Mouse (Mus musculus) Muller cell, postnatal 12 days (primary cell): ENCODE measurements at regions not wholly inside any gene's neighbourhood (a gene's known extent, or its start where the extent isn't known, plus 50 kb on each side); places are given as distances from the start of the nearest gene placed in this dataset.

Experiments used
- DNase-seq: peaks from one replicate; pipeline ENCODE4 v3.0.0-alpha.2; 2015; ENCODE audit errors: inconsistent ontology term

DNA sequence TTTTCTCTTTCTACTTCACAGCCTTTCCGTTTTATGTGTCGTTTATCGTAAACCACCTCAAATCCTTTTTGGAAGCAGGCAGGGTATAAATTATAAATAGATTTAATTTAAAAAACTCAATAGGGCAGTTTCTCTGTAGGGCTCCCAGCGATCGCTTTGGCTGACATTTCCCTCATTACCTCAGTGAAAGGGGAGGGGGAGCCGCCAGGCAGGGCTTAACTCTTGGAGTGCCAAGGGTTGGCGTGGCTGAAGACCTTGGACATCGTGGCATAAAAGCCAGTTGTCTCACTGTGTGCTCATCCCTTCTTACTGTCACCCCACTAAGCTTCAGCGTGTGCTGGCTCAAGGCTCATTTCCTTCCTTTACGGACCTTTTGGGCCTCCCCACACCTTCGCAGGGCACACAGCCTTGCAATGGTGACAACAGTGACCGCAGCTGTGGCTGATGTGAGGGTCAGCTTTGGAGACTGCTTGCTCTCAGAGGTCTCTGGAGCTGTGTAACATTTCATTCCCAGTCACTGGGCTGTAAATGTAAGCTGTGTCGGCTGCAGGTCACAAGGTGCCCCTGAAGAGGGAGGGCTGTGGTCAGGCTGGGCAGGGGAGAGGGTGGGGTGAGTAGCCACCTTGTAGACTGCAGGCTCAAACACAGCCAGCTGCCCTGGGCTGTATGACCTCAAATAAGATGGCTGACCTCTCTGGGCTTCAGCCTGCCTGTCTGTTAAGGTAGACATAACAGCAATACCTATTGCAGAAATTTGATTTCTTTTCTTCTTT lies 81.6 kb upstream of the Stx16 start:
- DNase-seq, result no peak

DNA sequence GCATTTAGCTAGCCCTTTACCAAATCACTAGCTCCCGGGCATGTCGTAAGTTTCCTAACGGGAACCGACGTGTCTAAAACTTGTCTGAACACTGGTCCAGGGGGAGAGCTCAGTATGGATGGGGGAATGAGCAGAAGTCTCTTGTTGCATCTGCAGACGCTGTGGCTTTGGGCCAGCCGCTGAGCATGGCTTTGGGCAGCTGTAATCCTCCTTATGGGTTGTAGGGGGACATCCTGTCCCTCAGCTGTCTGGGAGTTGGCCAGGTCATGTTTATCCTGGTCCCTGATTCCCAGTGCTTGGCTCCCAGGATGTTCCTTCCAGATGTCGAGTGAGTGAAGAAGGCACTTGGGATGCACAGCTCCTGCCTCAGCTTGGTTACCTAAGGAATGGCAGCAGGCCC lies 71.4 kb upstream of the Stx16 start:
- no peak for DNase-seq

DNA sequence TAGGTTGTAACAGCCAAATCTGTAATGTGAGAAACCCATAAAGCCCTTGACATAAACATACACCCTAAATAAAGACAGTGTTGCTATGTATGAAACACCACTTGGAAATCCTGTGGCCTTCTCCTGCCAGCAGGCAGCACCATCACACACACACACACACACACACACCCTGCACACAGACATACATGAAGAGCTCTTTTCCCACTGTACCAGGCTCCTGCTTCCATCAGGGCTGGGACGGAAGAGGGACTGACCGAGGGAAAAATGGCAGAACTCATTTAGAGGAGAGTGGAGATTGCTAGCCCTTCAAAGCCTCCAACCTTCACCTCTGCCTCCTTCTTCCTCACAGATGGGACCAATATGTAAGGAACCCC lies 68.1 kb upstream of the Stx16 start:
- no peak for DNase-seq

DNA sequence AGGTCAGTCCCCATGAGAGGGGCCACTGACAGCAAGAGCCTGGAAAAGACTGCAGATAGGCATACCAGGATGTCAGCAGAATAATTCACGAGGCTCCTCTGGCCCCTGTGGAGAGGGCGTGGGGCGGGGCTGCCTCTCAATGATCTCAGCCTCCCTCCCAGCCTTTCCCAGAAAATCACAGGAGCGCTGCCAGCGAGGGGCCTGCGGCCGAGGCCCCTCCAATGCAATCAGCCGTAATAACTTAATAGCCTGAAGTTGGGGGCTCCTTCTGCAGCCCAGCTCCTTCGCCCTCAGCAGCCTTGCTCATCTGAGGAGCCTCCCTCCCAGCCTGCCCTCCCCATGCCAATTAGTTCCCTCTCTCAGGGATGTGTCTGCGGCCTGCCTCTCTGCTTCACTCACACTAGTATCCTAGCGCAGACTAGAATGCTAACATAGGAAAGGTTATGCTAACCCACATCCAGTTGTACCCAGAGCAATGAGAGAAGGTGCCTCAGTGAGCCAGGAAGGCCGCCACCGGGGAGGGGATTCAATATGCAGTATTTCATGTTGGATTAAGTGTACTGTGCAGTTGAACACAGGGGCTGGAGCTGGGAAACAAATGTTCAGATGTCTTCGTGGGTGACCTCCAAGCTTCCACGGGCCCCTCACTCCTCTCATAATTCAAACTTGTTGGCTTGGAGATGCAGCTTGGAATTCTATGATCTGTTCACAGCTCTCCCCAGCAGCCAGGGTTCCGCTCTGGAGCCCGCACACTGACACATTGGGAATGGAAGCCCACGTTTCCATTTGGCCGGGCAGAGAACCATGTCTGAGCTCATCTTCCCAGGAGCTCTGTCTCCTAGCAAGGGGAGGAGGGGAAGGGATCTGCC lies 67.5 kb upstream of the Stx16 start:
- DNase-seq, result no peak

DNA sequence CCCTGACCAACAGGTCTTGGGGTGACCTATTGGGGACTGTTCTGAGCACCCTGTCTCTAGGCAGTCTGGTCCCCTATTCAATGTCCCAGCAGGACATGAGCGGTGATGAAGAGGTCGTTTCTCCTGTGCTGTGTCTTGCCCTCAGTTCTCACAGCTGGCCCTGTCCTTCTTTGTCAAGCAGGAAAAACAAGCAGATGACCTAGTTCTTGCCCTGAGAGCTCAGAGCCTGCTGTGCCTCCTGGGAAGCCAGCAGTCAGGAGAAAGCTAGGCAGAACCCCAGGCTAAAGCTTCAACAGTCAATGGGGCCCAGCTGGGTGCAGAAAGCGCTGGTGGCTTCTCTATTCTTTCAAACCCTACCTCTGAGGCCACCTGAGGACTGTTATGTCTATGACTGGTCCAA lies 66.1 kb upstream of the Stx16 start:
- no peak for DNase-seq

DNA sequence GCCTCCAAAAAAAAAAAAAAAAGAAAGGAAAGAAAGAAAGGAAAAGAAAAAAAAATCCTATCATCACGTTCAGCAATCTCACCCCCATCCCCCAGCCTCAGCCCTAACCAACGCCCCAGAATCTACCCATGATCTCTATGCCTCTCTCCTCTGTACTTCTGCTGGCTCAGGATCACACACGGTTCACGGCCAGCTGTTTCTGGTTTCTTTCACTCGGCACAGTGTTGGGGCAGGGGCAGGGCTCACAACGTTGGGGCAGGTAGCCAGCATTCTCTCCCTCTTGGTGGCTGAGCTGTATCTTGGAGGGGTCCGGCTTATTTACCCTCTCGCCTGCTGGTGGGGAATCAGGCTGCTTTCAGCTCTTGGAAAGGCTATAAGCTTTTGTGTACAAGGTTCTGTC lies 64.7 kb upstream of the Stx16 start:
- no peak for DNase-seq

DNA sequence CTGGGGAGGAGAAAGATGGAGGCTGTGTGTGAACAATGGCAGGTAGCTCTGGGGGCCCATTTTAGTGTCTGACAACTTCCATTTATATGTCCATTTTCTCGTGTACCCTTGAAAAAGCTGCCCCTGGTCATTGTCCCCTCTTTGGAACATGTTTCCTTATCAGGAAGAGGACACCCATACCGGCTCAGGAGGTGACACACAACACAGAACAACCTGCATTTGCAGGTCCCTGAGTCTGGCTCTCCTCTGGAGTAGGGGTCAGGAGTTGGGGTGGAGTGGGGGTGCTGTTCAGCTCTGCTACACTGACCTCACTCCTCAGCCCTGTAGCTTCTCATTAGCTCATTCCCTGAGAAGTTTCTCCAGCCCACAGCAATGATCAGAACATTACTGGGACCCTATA lies 61.7 kb upstream of the Stx16 start:
- no peak for DNase-seq

DNA sequence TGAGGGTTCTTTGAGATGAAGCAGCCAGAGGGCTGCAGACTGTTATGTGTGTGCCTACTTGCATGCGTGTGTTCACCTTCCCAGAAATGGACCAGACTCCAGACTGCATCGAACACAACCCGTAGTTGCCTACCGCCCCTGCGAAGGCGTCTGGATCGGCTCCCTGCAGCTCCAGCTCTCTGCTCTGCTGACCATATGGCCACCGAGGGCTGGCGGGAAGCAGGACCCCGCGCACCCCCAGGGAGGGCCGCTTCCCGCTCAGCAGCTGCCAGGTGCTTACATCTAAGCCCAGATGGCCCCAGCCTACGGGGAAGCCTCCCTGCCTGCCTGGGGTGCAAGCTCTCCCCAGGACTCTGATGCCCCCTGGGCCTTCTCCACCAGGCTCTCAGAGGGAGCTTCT lies 60.8 kb upstream of the Stx16 start:
- DNase-seq, result no peak

DNA sequence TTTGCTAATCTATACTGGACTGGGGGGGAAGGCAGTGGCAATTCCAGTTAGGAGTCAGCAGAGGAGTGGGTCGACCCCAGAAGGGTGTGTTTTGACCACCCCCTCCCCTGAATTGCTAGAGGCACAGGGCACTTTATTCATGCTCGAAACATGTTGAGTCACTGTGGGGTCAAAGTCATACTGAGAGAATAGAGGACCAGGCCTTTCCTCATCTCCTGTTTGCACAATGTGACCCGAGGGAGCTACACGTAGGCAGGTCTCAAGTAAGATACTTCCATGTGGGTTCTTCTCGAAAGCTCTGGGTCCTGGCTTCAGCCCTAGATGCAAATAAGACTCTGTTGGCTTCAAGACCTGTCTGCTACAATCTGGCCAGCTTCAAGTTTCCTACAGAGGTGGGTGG lies 60.0 kb upstream of the Stx16 start:
- no peak for DNase-seq

DNA sequence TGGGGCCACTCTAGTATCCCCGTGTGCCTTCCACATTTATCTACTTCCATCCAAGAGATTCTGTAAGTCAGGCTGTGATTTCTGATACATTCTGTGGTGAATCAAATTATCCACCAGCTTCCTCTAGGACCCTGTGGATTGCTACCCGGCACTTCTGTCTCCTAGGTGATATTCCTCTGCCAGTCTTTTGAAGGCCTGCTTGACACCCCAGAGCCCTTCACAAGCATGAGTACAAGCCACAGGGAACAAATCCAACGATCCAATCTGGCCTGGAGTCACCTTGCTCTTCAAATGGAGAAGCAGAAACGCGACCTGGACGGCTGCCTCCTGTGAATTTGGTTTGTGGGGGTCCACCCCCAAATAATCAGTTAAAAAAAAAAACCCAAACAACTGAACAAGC lies 59.1 kb upstream of the Stx16 start:
- DNase-seq, result no peak

DNA sequence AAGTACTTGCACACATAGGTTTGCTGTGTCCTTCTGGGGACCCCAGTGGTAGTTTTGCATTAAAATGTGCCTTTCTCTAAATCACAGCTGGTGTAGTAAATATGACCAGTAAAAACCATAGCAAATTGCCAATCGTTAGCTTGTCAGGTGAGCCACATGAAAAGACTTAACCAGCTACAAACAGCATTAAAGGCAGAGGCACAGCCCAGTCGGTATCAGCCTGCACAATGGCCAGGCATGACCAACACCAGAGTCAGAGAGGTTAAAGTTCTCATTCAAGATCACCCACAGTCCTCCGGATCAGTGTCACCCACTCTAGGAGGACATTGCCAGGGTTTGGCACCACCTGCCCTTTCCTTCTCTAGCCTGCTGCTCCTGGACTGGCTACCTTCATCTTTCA lies 58.5 kb upstream of the Stx16 start:
- DNase-seq, result no peak

DNA sequence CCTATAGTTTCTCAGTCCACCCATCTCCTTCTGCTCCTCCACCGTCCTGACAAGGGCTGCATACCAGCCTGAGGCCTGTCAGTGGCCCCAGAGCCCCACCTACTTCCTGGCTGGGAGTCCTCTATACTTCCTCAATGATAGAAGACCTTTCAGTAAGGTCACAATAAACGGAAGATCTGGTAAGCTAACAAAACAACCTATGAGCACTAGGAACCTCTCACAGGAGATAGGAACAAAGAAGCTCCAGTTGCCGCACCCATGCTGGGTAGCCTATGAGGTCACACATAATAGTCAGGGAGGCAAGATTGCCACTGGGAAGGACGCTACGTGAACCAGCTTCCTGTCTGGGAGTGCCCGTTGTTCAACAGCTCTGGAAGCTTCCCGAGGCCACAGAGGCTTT lies 58.1 kb upstream of the Stx16 start:
- no peak for DNase-seq

DNA sequence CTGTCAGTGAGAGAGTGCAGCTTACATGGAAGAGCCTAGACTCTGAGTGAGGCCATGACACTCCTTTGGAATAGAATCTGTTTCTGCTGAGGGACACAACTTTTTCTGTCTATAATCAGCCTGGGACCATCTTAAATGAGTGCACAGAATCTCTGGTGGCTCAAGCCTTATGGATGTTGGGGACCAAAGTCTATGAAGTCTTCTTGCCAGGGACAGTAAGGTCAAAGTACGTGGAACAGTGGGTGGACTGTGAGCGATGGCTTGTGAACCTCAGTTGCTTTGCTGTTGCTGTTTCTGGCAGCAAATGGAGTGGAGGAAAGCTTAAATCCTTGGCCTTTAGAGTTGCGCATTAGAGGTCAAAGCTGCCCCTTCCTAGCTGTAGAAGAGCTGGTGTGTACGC lies 57.1 kb upstream of the Stx16 start:
- no peak for DNase-seq

DNA sequence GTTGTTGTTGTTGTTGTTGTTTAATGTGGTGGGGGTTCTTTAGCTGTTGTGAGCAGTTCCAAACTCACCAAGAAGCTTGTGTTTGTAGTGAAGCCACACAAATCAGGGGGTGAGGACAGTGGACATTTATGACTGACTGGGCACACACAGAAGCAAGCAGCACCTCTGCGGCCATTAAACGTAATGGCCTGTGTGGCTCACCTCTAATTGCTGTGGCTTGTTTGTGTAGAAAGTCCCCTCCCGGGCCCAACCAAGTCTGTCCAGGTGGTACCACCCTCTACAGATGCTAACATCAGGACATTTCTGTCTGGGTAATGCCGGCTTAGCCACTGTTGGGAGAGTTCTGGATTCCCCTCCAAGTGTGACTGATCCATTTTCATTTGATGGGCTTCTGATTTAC lies 56.1 kb upstream of the Stx16 start:
- DNase-seq, result no peak

DNA sequence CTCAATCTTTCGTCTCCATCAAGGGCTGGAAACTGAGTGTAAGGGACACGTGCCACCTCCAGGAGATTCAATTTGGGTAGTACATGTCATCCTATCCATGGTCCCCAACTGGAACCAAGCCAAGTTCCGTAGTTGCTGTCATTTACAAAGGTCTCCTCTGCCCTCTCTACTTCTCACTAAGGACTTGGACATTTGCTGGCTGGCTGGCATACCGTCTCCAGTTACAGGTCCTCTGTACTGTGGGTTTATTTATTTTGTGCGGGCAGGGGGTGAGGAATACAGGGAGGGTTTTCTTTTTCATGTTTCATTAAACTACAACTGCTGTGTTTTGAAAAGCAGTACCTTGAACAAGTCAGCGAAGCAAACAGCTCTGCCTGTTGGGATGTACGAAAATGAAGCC lies 55.7 kb upstream of the Stx16 start:
- no peak for DNase-seq

DNA sequence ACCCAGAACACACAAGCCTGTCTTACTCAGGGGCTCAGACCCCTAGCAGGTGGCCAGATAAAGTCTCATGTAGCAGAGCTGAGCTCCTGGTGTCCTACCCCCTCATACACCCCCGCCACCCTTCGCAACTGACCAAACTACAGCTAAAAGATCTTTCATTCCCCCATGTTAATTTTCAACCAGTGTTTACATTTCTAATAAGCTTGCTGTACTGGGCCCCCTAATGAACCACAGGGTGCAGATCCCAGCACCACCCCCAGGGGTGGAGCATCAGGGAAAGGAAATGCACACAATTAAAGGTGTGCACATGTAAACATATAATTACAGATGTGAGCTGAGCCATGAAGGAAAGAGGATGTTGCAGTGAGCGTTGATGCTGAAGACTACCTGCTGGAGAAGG lies 54.6 kb upstream of the Stx16 start:
- no peak for DNase-seq

DNA sequence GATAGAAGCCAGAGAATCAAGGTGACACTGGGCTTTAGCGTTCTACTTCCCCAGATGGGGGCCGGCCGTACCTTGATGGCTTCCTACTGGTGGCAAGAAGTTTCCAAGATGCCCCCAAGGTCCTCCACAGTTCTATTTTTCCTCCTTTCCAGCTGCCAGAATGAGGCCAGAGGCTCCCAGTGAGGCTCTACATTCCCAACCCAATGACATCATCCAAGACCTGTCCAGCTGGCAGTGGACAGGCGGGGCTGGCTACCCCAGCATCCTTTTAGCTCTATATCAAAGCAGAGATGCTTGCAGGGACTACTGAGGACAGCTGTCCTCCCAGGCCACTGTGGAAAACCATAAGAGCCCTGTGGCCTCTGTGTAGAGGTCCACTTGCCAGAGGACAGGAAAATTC lies 53.8 kb upstream of the Stx16 start:
- DNase-seq, result no peak

DNA sequence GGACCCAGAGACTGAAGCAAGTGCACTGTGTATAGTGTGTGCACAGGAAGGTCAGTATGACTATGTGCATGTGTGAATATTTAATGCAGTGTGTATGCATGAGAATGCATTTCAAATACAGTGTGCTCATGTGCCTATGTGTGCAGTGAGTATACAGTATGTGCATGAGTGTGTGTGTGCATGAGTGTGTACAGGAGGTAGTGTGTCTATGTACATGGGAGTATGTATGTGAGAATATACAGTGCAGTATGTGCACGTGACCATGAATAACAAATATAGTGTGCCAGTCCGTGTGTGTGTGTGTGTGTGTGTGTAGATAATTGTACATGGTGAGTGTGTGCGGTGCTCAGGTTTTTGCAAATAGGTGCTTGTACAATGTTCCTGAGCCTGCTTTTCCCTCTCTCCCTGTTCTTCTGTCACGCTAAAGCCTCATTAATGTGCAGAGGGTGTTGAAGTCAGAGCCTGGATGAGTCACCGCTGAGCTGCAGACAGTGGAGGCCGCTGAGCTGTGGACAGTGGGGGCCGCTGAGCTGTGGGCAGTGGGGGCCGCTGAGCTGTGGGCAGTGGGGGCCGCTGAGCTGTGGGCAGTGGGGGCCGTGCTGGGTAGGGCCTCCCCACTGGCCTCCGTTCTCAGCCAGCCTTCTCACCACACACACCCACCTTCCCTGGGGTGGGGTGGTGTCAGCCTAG lies 50.8 kb upstream of the Stx16 start:
- peak; percentile 25 for DNase-seq
